In the genomic region with DNA sequence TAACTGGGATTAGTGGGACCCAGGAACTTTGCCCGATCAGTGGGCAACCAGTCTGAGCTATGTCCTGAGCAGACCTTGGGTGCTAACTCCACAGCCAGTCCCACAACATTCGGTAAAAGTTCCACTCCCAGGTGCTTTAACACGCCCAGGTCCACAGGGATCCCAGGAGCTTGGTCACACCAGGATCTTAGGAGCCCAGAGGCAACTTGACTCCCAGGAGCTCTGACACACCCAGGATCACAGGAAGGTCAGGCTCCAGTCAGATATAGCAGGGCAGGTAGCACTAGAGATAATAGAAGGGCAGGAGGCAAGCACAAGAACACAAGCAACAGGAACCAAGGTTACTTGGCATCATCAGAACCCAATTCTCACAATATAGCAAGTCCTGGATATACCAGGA, we compare ENCODE assay signal across 23 mouse cellular contexts.
"Had no signal": no experiment of that assay in that cellular context is flagged by ENCODE, and none has a peak within 500 bp of the region (broad histone marks: within the 10 kb centered on the region; RNA-seq: fewer than 3 reads in every experiment).

No protein-coding gene starts in this region.

- H3K4me3 ChIP-seq: heart, adult 2 months; heart, embryonic 13.5 days; heart, embryonic 15.5 days; hindbrain, embryonic 13.5 days; hindbrain, embryonic 15.5 days; limb, embryonic 13.5 days; limb, embryonic 15.5 days; liver, embryonic 12.5 days had no signal

- DNase-seq: gastrocnemius, postnatal 14 days; gastrocnemius, postnatal 36 days; heart, adult 2 months; heart, postnatal 14 days; heart, postnatal 36 days; kidney, adult 18-20 months; kidney, adult 8-10 months; kidney, postnatal 10 days; kidney, postnatal 25 days; kidney, postnatal 4 days; layer of hippocampus, adult 9-11 months; layer of hippocampus, postnatal 36 days; left cerebral cortex, postnatal 4 days had no signal

- ATAC-seq: hindbrain, postnatal 0 days; liver, embryonic 12.5 days had no signal

- H3K36me3 ChIP-seq: heart, embryonic 13.5 days; heart, embryonic 15.5 days; hindbrain, embryonic 13.5 days; hindbrain, embryonic 15.5 days; limb, embryonic 13.5 days; limb, embryonic 15.5 days; liver, embryonic 12.5 days had no signal

- H3K9ac ChIP-seq: heart, embryonic 13.5 days; heart, embryonic 15.5 days; hindbrain, embryonic 13.5 days; hindbrain, embryonic 15.5 days; limb, embryonic 13.5 days; limb, embryonic 15.5 days; liver, embryonic 12.5 days; liver, embryonic 14.5 days had no signal

- H3K27me3 ChIP-seq: heart, embryonic 13.5 days; heart, embryonic 15.5 days; hindbrain, embryonic 13.5 days; hindbrain, embryonic 15.5 days; limb, embryonic 13.5 days; limb, embryonic 15.5 days had no signal

- H3K4me2 ChIP-seq: heart, embryonic 11.5 days; heart, embryonic 13.5 days; heart, embryonic 15.5 days; hindbrain, embryonic 13.5 days; hindbrain, embryonic 15.5 days; limb, embryonic 13.5 days; limb, embryonic 15.5 days; liver, embryonic 12.5 days had no signal

- H3K4me1 ChIP-seq: heart, embryonic 13.5 days; heart, embryonic 15.5 days; hindbrain, embryonic 13.5 days; hindbrain, embryonic 15.5 days; limb, embryonic 13.5 days; limb, embryonic 15.5 days; liver, embryonic 12.5 days had no signal

- H3K9me3 ChIP-seq: heart, embryonic 13.5 days; heart, embryonic 15.5 days; hindbrain, embryonic 13.5 days; hindbrain, embryonic 15.5 days; limb, embryonic 13.5 days; limb, embryonic 15.5 days; liver, embryonic 12.5 days had no signal

- H3K27ac ChIP-seq: heart, adult 2 months; heart, embryonic 13.5 days; heart, embryonic 15.5 days; hindbrain, embryonic 13.5 days; hindbrain, embryonic 15.5 days; hindbrain, postnatal 0 days; limb, embryonic 13.5 days; limb, embryonic 15.5 days; liver, embryonic 12.5 days; liver, embryonic 14.5 days had no signal
